Mouse (Mus musculus) cortical plate, adult 2 months (tissue): ENCODE measurements around the gene Wfdc1. TPM values are rescaled to one million over a fixed set of nuclear protein-coding genes. Genes with fewer than 3 reads are reported as not detected.

Source experiments
- H3K27ac ChIP-seq: fragments of 200-500 bp; 2 replicates; pipeline ENCODE4 v1.5.1; 2012; ENCODE audit warnings: low read length, control low read depth, inconsistent platforms; ENCODE audit not compliant: insufficient read depth
- H3K4me1 ChIP-seq: fragments of 200-500 bp; 2 replicates; pipeline ENCODE4 v1.6.1; 2011; ENCODE audit warnings: low read length; ENCODE audit not compliant: control insufficient read depth, insufficient read depth
- H3K4me3 ChIP-seq: fragments of 200-500 bp; 2 replicates; pipeline ENCODE4 v1.5.1; 2011; ENCODE audit warnings: mild to moderate bottlenecking, low read length, control low read depth; ENCODE audit not compliant: insufficient read depth
- CTCF ChIP-seq: fragments of 200-500 bp; IDR thresholded peaks from 2 replicates; pipeline ENCODE4 v1.5.1; 2011; ENCODE audit warnings: mild to moderate bottlenecking, control low read depth, low read length; ENCODE audit not compliant: insufficient read depth; ENCODE audit errors: extremely low read depth
- POLR2A ChIP-seq: fragments of 200-500 bp; IDR thresholded peaks from 2 replicates; pipeline ENCODE4 v1.6.1; 2011; ENCODE audit warnings: mild to moderate bottlenecking, low read length, control low read depth; ENCODE audit not compliant: insufficient read depth; ENCODE audit errors: extremely low read depth
- polyA plus RNA-seq: library from polyadenylated mRNA; depleted of rRNA; stranded (reverse); fragments of >200 nt; gene quantifications from 2 replicates; pipeline ENCODE4 v1.2.3, GENCODE M21; 2012

Gene Wfdc1
- polyA plus RNA-seq, 1 experiment, result 20.3 TPM

DNA sequence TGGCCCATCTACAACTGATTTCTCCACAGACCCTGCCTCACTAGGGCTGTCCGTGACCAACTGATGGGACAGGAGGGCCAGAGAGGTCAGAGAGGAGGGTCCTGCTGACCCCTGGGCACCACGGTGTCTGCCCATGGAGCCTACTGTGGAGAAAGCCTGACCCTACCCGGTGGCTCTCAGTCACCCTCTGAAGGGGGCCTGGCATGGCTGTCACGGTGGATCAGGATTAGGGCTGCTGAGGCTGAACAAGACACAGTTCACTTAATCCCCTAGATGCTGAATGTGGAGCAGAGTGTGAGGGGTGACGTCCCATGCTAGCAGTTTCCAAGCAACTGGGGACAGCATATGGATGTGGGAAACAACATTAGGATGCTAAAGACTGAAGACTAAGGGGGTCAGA is 9.3 kb downstream of the Wfdc1 start:
- no peak for TF ChIP-seq CTCF
- TF ChIP-seq POLR2A, result no peak
- Histone ChIP-seq H3K27ac (peak overlapping the region; percentile 57; the same call in 1 of the 2 replicates), H3K4me3 (no peak overlapping the region)

GRCm38 (mm10) chr8:119676389-119676788 is 10.2 kb downstream of the Wfdc1 start:
- TF ChIP-seq CTCF, result peak; percentile 98
- TF ChIP-seq POLR2A, result no peak

More for the DNA sequence above, 9.3 kb downstream of the Wfdc1 start:
- no peaks in the 10 kb centered on the region for H3K4me1 ChIP-seq

GRCm38 (mm10) chr8:119678138-119678843 is 12.1 kb downstream of the Wfdc1 start:
- Histone ChIP-seq H3K4me1 (no peaks in the 10 kb centered on the region), H3K27ac (no peak overlapping the region), H3K4me3 (no peak overlapping the region)
- TF ChIP-seq POLR2A, result no peak
- peak; percentile 44 for TF ChIP-seq CTCF

More at GRCm38 (mm10) chr8:119676389-119676788, 10.2 kb downstream of the Wfdc1 start:
- Histone ChIP-seq H3K27ac (no peak overlapping the region), H3K4me3 (no peak overlapping the region), H3K4me1 (no peaks in the 10 kb centered on the region)

- TF ChIP-seq POLR2A, result no peak
- no peak for TF ChIP-seq CTCF
- H3K27ac ChIP-seq, result no peak overlapping the region
- H3K4me3 ChIP-seq, result no peak overlapping the region
- no peaks in the 10 kb centered on the region for H3K4me1 ChIP-seq
These were observed 13.0 kb downstream of the Wfdc1 start for GRCm38 (mm10) chr8:119679184-119679583.

GRCm38 (mm10) chr8:119690602-119691001 is 24.4 kb downstream of the Wfdc1 start:
- no peak overlapping the region for H3K4me3 ChIP-seq
- no peaks in the 10 kb centered on the region for H3K4me1 ChIP-seq
- no peak overlapping the region for H3K27ac ChIP-seq
- TF ChIP-seq POLR2A, result no peak

GRCm38 (mm10) chr8:119691989-119692388 is 25.8 kb downstream of the Wfdc1 start:
- Histone ChIP-seq H3K4me1 (no peaks in the 10 kb centered on the region), H3K4me3 (no peak overlapping the region), H3K27ac (no peak overlapping the region)
- TF ChIP-seq POLR2A, result no peak
- TF ChIP-seq CTCF, result no peak

GRCm38 (mm10) chr8:119694696-119695095 is 28.5 kb downstream of the Wfdc1 start:
- Histone ChIP-seq H3K4me1 (no peaks in the 10 kb centered on the region), H3K4me3 (no peak overlapping the region), H3K27ac (no peak overlapping the region)
- no peak for TF ChIP-seq CTCF
- TF ChIP-seq POLR2A, result no peak

DNA sequence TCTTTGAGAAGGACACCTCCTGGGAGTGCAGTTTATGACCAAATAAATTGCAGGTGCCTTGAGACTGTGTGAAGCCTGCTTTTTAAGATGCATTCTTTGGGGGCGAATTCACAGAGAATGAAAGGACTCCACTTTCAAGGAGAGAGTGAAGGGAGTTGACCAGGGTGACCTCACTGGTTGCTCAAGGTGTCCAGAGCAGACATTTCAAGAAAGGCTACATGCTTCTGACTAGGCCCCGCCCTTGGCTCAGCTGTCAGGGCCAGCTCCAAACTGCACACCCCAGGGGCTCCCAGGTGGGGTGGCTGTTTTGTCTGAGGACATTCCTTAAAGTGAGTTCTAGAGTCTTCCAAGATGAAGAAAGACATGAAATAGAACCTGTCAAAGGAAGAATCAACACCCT is 31.0 kb downstream of the Wfdc1 start:
- Histone ChIP-seq H3K27ac (no peak overlapping the region), H3K4me1 (no peaks in the 10 kb centered on the region), H3K4me3 (no peak overlapping the region)
- TF ChIP-seq CTCF, result no peak
- TF ChIP-seq POLR2A, result no peak

DNA sequence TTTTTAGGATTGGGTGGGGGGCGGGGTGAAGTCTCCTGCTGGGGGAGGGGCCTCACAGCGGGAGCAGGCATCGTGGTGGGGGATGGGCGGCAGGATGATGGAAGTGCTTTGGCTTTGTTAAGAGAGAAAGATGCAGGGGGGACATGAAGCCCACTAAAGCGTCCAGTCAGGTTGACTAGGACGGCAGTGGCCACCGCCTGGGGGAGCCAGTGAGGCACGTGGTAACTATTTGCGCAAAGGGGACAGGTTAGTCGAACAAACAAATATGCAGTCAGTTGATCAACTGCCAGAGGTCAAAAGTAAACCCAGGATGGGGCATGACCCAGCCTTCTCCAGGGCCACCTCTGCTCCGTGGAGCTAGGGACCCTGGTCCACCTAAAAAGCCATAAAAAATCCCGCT is 32.8 kb downstream of the Wfdc1 start:
- Histone ChIP-seq H3K4me3 (no peak overlapping the region), H3K27ac (no peak overlapping the region), H3K4me1 (no peaks in the 10 kb centered on the region)
- peak; percentile 61 for TF ChIP-seq CTCF
- no peak for TF ChIP-seq POLR2A

DNA sequence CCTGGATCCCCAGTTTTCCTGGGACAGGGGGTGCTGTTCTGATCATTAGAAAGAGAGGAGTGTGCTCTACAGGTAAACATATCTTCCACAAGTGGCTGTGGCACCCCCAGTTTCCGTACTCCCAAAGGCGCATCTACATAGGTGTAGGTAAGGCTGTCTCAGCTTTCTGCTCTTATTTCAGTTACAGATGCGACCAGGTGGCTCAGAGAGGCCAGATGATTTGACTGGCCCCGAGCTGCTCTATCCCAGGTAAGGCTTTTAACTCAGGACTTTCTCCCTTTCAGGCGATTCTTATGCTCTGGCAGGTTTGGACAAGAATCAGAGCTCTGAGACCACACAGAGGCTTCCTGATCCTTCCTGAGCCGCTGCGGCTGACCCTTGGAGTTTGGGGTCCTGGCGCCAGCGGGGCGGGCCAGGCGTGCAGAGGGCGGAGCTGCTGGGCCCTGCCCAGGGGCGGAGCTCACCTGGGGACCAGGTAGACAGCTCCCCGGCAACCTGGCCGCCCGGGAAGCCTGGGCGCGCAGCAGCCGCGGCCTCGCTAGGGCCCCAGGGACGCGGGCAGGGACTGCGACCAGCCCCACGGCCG is 33.5 kb downstream of the Wfdc1 start, which contains the start of gene Atp2c2:
Gene Atp2c2 (plus strand): TSS at position 461 of the 586 bp plus-strand sequence.
- Histone ChIP-seq H3K27ac (no peak within 1 kb of the TSS), H3K4me3 (no peak within 1 kb of the TSS), H3K4me1 (no peaks in the 10 kb centered on the region)
- TF ChIP-seq POLR2A (no peak), CTCF (no peak)
